Mouse (Mus musculus) olfactory bulb, adult 2 months (tissue): Measurements from ENCODE around the gene Gprin1.

Experiments used
- CTCF ChIP-seq: fragments of 200-500 bp; IDR thresholded peaks from 2 replicates; pipeline ENCODE4 v1.5.1; 2012; ENCODE audit warnings: low read depth, mild to moderate bottlenecking, low read length, moderate library complexity; ENCODE audit not compliant: insufficient read depth
- POLR2A ChIP-seq: fragments of 200-500 bp; IDR thresholded peaks from 2 replicates; pipeline ENCODE4 v1.6.1; 2012; ENCODE audit warnings: mild to moderate bottlenecking, low read depth, low read length, moderate library complexity; ENCODE audit not compliant: insufficient read depth

DNA sequence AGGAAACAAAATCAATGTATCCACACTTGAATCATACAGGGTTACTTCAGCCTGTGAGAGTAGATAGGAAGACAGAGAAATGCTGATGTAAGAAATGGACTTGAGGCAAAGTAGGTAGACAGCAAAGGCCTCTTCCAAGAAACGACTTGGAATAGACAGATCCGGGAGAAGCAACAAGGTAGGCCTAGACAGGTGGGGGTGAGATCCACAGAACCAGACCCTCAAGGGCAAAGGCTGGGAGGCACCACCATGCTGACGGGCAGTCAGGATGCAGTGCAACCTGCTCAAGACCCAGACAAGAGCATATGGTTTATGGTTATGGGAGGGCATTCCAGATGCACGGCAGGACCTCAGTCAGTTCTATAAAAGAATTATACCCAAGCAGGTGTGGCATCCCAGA is 17.3 kb upstream of the Gprin1 start:
- TF ChIP-seq POLR2A (no peak), CTCF (no peak)
